Mouse (Mus musculus) embryonic fibroblast, embryonic 13.5 days (primary cell): ENCODE results near the gene Ctdsp2. TPM values are rescaled to one million over a fixed set of nuclear protein-coding genes. Genes with fewer than 3 reads are reported as not detected.

ENCODE experiments used
- H3K27ac ChIP-seq: 2 replicates; pipeline ENCODE4 v1.5.1; 2012; ENCODE audit warnings: low read length, control low read depth, inconsistent platforms; ENCODE audit not compliant: insufficient read depth
- H3K4me1 ChIP-seq: 2 replicates; pipeline ENCODE4 v1.6.1; 2011; ENCODE audit warnings: low read length; ENCODE audit not compliant: control insufficient read depth, insufficient read depth
- H3K4me3 ChIP-seq: 2 replicates; pipeline ENCODE4 v1.5.1; 2011; ENCODE audit warnings: mild to moderate bottlenecking, control low read depth, low read length; ENCODE audit not compliant: insufficient read depth
- CTCF ChIP-seq: IDR thresholded peaks from 2 replicates; pipeline ENCODE4 v1.5.1; 2011; ENCODE audit warnings: mild to moderate bottlenecking, control low read depth, low read length, moderate library complexity, borderline replicate concordance; ENCODE audit not compliant: insufficient read depth
- POLR2A ChIP-seq: IDR thresholded peaks from 2 replicates; pipeline ENCODE4 v1.6.1; 2011; ENCODE audit warnings: low read depth, mild to moderate bottlenecking, control low read depth, low read length, moderate library complexity
- polyA plus RNA-seq: library from polyadenylated mRNA; stranded (reverse); fragments of >200 nt; gene quantifications from 2 replicates; pipeline ENCODE4 v1.2.4, GENCODE M21; 2011; ENCODE audit warnings: low read depth; ENCODE audit not compliant: missing spikeins, insufficient read length

The Ctdsp2 gene
- polyA plus RNA-seq, 1 experiment: 208 TPM

GRCm38 (mm10) chr10:126940949-126941348, 37.6 kb upstream of the Ctdsp2 start:
- Histone ChIP-seq H3K4me1 (peaks cover 2% of the 10 kb centered on the region; the same call in 1 of the 2 replicates), H3K4me3 (no peak overlapping the region), H3K27ac (no peak overlapping the region)
- TF ChIP-seq POLR2A: no peak
- no peak for TF ChIP-seq CTCF

DNA sequence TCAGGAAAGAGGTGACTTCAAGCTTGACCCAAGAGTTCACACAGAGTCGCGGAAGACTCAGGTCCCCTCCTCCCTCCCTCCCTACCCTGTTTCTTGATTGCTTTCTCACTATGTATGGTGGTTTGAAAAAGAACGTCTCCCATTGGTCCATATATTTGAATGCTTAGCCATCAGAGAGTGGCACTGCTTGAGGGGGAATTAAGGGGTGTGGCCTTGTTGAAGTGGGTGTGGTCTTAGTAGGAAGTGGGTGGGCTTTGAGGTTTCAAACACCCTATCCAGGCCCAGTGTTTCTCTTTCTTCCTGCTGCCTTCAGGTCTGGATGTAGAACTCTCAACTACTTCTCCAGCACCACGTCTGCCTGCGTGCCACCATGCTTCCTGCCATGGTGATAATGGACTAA, 33.0 kb upstream of the Ctdsp2 start:
- no peak overlapping the region for H3K4me3 ChIP-seq
- H3K27ac ChIP-seq: no peak overlapping the region
- no peaks in the 10 kb centered on the region for H3K4me1 ChIP-seq
- no peak for TF ChIP-seq CTCF
- TF ChIP-seq POLR2A: no peak

GRCm38 (mm10) chr10:126949824-126950223, 28.7 kb upstream of the Ctdsp2 start:
- Histone ChIP-seq H3K4me3 (no peak overlapping the region), H3K27ac (no peak overlapping the region), H3K4me1 (no peaks in the 10 kb centered on the region)
- TF ChIP-seq CTCF (no peak), POLR2A (no peak)

DNA sequence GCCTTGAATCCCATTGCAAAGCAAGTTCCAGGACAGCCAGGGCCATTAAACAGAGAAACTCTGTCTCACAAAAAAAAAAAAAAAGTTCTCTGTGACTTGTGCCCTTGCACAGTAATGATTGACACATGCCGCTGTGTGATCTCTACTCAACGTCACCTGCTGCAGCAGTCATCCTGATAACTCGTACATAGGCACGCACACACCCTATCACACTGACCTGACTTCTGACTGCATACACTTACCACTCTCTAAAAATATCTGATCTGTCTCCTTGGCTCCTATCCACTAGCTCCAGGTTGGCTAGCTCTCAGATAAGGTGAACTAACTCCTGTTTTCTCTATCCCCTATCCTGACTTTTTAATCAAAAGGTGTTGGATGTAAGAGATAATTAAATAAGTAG, 27.9 kb upstream of the Ctdsp2 start:
- Histone ChIP-seq H3K27ac (no peak overlapping the region), H3K4me1 (no peaks in the 10 kb centered on the region), H3K4me3 (no peak overlapping the region)
- TF ChIP-seq POLR2A (no peak), CTCF (no peak)

GRCm38 (mm10) chr10:126952375-126952774, 26.1 kb upstream of the Ctdsp2 start:
- TF ChIP-seq POLR2A: no peak
- no peak for TF ChIP-seq CTCF
- H3K27ac ChIP-seq: no peak overlapping the region

DNA sequence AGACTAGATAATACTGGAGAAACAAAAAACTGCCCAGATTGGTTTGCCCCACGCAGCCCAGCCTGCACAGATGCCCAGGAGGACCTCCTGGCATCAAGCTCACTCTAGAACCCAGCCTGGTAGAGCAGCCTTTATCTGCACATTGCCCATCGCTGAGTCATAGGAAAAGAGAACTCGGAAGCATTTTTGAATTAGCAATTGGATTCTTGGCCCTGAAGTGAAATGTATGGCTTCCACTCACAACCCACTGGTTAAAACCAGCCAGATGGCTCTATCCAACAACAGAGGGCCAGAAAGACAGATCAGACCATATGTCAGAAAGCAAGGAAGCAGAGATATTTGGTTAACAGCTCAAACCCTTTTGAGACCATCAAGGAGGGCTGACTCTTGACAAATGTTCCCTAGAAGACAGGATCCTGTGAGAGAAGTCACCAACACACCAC, 25.5 kb upstream of the Ctdsp2 start:
- H3K4me1 ChIP-seq: peaks cover 13% of the 10 kb centered on the region
- peak overlapping the region; percentile 87 for H3K27ac ChIP-seq
- TF ChIP-seq CTCF (no peak), POLR2A (no peak)
- no peak overlapping the region for H3K4me3 ChIP-seq

More at GRCm38 (mm10) chr10:126952375-126952774, 26.1 kb upstream of the Ctdsp2 start:
- Histone ChIP-seq H3K4me1 (peaks cover 10% of the 10 kb centered on the region), H3K4me3 (no peak overlapping the region)

DNA sequence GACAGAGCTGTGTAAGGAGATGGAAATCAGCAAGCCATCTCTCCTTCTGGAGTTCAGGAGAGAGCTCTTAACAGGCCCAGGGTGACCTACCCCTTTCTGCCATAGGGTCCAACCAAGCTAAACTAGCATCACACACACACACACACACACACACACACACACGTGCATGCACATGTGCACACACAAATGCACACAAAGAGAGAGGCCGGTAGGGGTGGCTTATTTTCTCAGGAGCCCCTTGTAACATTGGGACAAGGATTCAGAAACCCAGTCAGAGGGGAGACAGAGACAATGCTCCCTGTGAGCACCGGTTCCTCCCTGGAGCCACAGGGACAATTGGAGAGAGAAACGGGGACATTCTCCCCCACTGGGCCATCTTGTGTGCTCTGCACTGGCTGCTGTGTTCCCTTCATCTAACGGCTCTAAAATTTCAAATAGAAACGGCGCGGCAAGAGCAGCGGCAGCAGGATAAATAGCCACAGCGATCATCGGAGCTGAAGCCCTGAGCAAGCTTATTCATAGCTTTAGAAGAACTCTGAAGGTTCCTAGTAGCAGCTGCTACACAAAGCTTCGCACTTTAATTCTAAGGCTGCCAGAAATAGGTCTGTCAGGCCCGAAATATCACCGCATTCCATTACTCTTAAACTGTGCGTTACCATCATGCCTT, 21.7 kb upstream of the Ctdsp2 start:
- Histone ChIP-seq H3K4me1 (peaks cover 13% of the 10 kb centered on the region), H3K4me3 (no peak overlapping the region), H3K27ac (peak overlapping the region; percentile 82)
- TF ChIP-seq CTCF (no peak), POLR2A (no peak)

DNA sequence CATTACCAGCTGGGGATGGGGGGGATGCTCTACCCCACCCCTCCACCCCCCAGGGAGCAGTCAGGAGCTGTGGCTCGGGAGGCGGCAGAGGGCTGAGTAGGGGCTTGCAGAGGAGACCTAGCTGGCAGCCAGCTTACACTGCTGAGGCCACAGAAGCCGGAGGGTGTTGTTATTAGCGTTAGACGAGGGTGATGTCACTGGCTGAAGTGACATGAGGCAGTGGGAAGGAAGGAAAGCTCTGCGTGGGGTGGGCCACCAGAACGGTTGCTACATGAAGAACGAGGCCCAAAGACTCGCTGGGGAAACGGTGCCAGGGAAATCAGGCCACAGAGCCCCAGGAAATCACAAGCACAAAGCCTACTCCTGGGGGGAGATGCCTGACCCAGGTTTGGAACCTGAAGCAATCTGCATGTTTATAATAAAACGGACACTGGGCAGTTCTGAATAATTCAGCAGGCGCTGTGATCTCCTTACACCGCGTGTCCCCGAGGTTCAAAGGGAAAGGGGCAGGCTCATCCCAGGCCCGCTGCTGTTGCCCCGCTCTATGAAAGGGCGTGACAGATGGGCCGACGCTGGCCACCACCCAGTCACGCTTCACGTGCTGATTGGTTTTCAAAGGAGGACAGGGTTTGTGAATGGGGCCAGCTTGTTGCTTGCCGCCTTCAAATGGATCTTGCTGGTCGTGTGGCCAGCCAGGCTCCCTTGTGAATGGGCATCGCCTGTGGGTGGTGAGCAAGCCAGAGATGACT, 21.0 kb upstream of the Ctdsp2 start:
- Histone ChIP-seq H3K27ac (peak overlapping the region; percentile 82), H3K4me1 (peaks cover 13% of the 10 kb centered on the region), H3K4me3 (no peak overlapping the region)
- no peak for TF ChIP-seq CTCF
- TF ChIP-seq POLR2A: peak; percentile 29; the same call in 1 of the 2 replicates

DNA sequence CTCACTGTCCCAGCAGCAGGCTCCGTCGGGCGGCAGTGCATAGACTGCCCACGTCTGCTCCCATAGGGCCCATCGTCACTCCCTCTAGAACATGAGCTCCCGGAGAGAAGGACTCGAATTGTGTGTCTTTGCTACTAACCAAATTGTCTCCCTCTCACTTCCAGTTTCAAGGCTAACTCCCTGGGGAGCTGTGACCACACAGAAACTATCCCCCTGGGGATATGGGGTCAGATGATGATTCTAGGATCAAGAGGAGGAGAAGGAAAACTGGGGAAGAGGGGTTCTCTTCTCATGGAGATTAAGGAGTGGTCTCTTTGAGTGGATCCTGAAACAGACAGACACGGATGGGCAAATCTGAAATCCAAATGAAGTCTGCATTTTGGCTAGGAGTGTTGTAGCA, 18.0 kb upstream of the Ctdsp2 start:
- H3K4me1 ChIP-seq: peaks cover 15% of the 10 kb centered on the region
- no peak for TF ChIP-seq POLR2A
- H3K27ac ChIP-seq: no peak overlapping the region

GRCm38 (mm10) chr10:126961757-126962156, 16.8 kb upstream of the Ctdsp2 start:
- H3K4me1 ChIP-seq: peaks cover 11% of the 10 kb centered on the region; the same call in 1 of the 2 replicates
- TF ChIP-seq POLR2A (no peak), CTCF (no peak)
- H3K27ac ChIP-seq: peak overlapping the region; percentile 91
- H3K4me3 ChIP-seq: no peak overlapping the region

More for the DNA sequence above, 18.0 kb upstream of the Ctdsp2 start:
- H3K4me3 ChIP-seq: no peak overlapping the region
